Mouse (Mus musculus) ES-Bruce4 (cell line): ENCODE data around the gene Upk3a. TPM values are rescaled to one million over a fixed set of nuclear protein-coding genes. Genes with fewer than 3 reads are reported as not detected.

Source experiments
- H3K27ac ChIP-seq: 2 replicates; pipeline ENCODE4 v1.5.1; 2012; ENCODE audit warnings: low read length, inconsistent platforms; ENCODE audit not compliant: insufficient read depth
- H3K27me3 ChIP-seq: 2 replicates; pipeline ENCODE4 v1.6.1; 2012; ENCODE audit warnings: mild to moderate bottlenecking, low read length, inconsistent platforms; ENCODE audit not compliant: control insufficient read depth, poor library complexity, insufficient read depth, severe bottlenecking
- H3K36me3 ChIP-seq: 2 replicates; pipeline ENCODE4 v1.6.1; 2012; ENCODE audit warnings: inconsistent platforms, mild to moderate bottlenecking, low read length, moderate library complexity; ENCODE audit not compliant: control insufficient read depth, poor library complexity, insufficient read depth, severe bottlenecking
- H3K4me1 ChIP-seq: one replicate; pipeline ENCODE4 v1.8.1; 2011; ENCODE audit warnings: low read length; ENCODE audit not compliant: control insufficient read depth, insufficient read depth
- H3K4me3 ChIP-seq: 2 replicates; pipeline ENCODE4 v1.5.1; 2011; ENCODE audit warnings: low read depth, mild to moderate bottlenecking, low read length
- H3K9ac ChIP-seq: 2 replicates; pipeline ENCODE4 v1.6.1; 2012; ENCODE audit warnings: low read depth, mild to moderate bottlenecking, inconsistent platforms; ENCODE audit not compliant: poor library complexity, severe bottlenecking
- H3K9me3 ChIP-seq: replicated peaks from 2 replicates; pipeline ENCODE4 v1.6.1; 2012; ENCODE audit warnings: mild to moderate bottlenecking, low read length, inconsistent platforms; ENCODE audit not compliant: control insufficient read depth, poor library complexity, insufficient read depth, severe bottlenecking
- CTCF ChIP-seq: IDR thresholded peaks from one replicate; pipeline ENCODE4 v1.8.1; 2011; ENCODE audit warnings: low read depth, low read length
- EP300 ChIP-seq: IDR thresholded peaks from 2 replicates; pipeline ENCODE4 v1.6.1; 2011; ENCODE audit warnings: low read depth, low read length; ENCODE audit not compliant: insufficient read depth
- POLR2A ChIP-seq: IDR thresholded peaks from one replicate; pipeline ENCODE4 v1.8.1; 2011; ENCODE audit warnings: low read length; ENCODE audit not compliant: insufficient read depth
- polyA plus RNA-seq: library from polyadenylated mRNA; stranded (reverse); fragments of >200 nt; gene quantifications from 2 replicates; pipeline ENCODE4 v1.2.4, GENCODE M21; 2011; ENCODE audit warnings: low read depth; ENCODE audit not compliant: missing spikeins, insufficient read depth, insufficient read length

Gene Upk3a
- polyA plus RNA-seq, 1 experiment: not detected

DNA sequence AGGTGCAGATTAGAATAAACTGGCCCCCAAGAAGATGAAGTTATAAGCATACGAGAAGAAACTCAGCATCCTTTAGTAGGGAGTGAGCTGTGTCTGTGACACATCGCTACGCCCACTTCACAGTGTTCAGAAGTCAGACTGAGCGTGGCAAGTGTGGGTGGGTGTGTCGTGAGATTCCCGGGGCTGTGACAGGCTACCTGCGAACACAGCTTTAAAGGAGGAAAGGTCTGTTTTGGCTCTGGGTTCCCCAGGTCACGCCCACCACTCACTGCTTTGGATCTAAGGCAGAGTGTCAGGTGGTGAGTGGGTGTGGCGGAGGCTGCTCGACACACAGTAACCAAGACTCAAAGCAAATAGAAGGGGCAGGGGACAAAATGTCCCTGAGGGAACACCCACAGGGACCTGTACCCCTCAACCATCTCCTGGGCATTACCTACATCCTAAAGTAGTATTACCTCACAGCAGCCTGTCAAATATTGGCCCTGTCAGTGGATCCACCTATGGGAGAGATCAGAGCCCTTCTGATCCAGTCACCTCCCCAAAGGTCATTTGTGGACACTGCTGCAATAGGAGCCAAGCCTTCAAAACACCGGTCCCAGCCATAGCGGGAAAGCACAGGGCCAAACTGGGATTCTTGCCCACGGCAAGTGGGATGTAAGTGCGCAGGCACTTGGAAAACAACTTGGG lies 19.0 kb upstream of the Upk3a start:
- no peak overlapping the region for H3K27ac ChIP-seq
- no peaks in the 10 kb centered on the region for H3K27me3 ChIP-seq
- H3K4me3 ChIP-seq: no peak overlapping the region
- H3K9ac ChIP-seq: no peak overlapping the region
- no peaks in the 10 kb centered on the region for H3K4me1 ChIP-seq
- TF ChIP-seq POLR2A: no peak
- no peaks in the 10 kb centered on the region for H3K9me3 ChIP-seq
- H3K36me3 ChIP-seq: no peaks in the 10 kb centered on the region

DNA sequence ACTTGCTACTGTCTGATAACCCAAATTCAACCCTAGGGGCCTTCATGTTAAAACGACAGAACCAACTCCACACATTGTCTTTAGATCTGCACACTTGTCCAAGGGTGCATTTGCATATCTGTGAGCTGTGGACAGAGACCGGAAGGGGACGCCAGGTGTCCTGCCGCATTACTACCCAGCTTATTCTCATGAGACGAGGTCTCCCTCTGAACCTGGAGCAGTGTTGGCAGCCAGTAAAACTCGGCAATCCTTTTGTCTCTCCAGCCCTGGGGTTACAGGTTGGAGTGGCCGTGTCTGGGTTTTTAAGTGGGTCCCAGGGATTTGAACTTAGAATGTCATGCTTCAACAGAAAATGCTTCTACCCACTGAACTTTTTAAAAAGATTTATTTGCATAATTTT lies 17.0 kb upstream of the Upk3a start:
- no peaks in the 10 kb centered on the region for H3K36me3 ChIP-seq
- H3K4me3 ChIP-seq: no peak overlapping the region
- no peak overlapping the region for H3K9ac ChIP-seq
- no peaks in the 10 kb centered on the region for H3K4me1 ChIP-seq
- no peaks in the 10 kb centered on the region for H3K9me3 ChIP-seq
- H3K27me3 ChIP-seq: no peaks in the 10 kb centered on the region
- no peak overlapping the region for H3K27ac ChIP-seq
- TF ChIP-seq POLR2A: no peak
- TF ChIP-seq EP300: no peak
- no peak for TF ChIP-seq CTCF

DNA sequence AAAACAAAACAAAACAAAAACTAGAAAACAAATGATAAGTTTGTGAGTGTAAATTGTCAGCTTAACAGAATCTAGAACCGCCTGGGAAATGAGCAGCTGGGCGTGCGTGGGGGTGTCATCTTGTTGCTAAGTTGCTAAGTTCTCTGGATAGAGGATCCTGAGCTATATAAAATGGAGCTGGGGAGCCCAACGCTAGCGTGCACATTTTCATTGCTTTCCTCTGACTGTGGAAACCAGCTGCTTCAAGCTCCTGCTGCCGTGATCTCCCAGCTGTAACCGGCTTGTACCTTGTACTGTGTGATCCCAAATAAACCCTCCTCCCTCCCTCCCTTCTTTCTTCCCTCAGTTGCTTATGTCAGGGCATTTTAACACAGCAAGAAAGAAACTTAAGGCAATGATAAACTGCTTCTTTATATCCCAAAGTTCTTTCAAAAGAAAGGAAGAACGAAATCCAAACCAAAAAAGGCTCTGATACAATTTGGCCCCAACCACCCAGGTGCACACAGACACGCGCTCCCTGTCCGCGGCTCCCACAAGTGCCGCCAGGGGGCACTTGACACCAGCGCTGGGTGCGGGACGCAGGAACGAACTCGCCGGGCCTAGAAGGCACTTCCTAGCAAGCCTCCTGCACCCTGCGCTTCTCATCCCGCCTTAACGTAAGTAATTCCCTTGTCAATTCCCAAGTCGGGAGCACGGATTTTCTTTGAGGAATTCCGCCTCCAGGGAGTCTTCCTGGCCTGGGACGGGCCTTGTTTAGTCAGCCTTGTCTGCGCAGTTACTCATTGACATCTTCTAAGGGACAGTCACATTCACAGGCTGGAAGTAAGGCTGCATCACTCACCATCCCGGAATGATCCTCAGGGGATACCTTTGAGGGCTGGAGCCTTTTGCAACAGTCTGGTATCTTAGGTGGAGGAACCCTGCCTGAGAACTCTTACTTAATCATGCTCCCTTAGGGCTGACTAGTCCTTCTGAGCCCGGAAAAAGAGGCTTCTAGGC lies 15.7 kb upstream of the Upk3a start:
- H3K27me3 ChIP-seq: no peaks in the 10 kb centered on the region
- no peaks in the 10 kb centered on the region for H3K9me3 ChIP-seq
- TF ChIP-seq CTCF (peak; percentile 88), POLR2A (no peak), EP300 (0 out of 2 replicates have a peak, but pooled peaks have one; percentile 18)
- H3K36me3 ChIP-seq: no peaks in the 10 kb centered on the region
- H3K9ac ChIP-seq: no peak overlapping the region
- H3K4me3 ChIP-seq: no peak overlapping the region
- no peaks in the 10 kb centered on the region for H3K4me1 ChIP-seq
- no peak overlapping the region for H3K27ac ChIP-seq

DNA sequence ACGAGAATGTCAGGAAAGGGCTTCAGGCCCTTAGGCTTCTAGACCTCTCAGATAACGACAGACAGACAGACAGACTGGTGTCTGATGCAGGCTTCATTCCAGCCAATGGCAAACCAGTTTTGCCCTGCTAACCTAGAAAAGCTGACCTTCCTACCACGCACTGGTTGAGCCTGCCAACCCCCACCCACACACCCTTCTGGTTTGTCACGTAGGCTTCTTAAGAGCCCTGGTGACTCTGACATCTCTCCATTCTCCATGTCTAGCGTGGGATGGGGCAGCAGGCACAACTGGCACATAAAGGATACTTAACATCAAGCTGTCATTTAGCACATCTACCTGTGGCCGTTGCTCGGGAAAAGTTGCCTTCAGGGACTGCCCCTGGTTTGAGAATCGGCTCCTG lies 7.3 kb upstream of the Upk3a start:
- H3K4me3 ChIP-seq: no peak overlapping the region
- no peaks in the 10 kb centered on the region for H3K9me3 ChIP-seq
- no peak overlapping the region for H3K9ac ChIP-seq
- no peaks in the 10 kb centered on the region for H3K36me3 ChIP-seq
- H3K27ac ChIP-seq: no peak overlapping the region
- no peaks in the 10 kb centered on the region for H3K4me1 ChIP-seq
- TF ChIP-seq POLR2A: no peak
- TF ChIP-seq EP300: no peak
- TF ChIP-seq CTCF: no peak
- H3K27me3 ChIP-seq: no peaks in the 10 kb centered on the region

DNA sequence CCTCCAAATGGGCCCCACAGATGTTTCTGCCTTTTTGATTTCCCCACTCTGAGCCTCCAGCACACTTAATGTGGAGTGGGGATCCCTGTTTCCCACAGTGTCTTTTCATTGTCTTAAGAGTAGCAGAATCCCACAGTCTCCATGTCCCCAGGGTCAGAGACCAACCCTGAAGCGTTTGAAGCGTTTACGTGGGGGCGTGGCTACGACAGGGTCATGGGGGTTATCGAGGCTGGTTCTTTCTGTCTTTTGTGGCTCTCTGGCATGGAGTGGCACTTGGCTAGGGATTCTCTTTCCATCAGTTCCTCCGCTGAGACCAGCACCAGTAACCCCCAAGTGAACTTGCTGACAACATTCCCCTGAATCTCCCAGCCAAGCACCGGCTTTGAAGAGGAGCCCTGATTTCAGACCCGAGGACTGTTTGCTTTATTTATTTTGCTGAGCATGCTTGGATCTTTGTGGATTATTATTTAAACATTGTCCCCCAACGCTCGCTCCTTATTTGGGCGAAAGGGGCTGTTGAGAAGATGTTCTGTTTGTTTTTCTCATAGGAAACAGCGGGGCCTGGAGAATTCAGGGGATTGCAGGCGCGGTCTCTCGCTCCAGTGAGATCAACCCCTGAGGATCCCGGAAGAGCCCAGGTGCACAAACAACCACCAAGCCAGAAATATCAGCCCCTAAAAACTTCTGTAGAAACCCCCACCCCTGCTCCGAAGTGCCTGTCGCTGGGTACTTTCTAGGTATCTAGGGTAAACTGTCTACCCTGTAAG lies 4.9 kb upstream of the Upk3a start:
- Histone ChIP-seq H3K9me3 (no peaks in the 10 kb centered on the region), H3K4me3 (no peak overlapping the region), H3K4me1 (no peaks in the 10 kb centered on the region), H3K36me3 (no peaks in the 10 kb centered on the region), H3K27me3 (no peaks in the 10 kb centered on the region), H3K9ac (no peak overlapping the region), H3K27ac (no peak overlapping the region)
- TF ChIP-seq EP300 (no peak), CTCF (no peak), POLR2A (no peak)

DNA sequence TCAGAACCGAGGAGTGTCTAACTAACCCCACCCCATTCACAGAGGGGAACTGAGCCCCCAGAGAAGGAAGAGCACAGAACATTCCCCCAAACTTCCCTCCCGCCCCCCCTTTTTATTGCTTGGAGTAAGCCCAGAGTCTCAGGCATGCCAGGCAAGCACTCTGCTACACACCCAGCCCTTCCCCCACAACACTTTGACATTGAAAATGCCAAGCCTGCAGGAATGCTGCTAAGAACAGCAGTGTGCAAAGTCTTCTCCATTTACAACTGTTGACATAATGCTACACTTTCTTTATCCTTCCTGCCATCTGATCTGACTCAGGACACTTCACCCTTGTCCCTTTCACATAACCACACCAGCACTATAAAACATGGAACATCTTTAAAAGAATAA lies 4.3 kb upstream of the Upk3a start:
- H3K36me3 ChIP-seq: no peaks in the 10 kb centered on the region
- no peaks in the 10 kb centered on the region for H3K27me3 ChIP-seq
- H3K9ac ChIP-seq: no peak overlapping the region
- no peak overlapping the region for H3K27ac ChIP-seq
- no peaks in the 10 kb centered on the region for H3K4me1 ChIP-seq
- no peaks in the 10 kb centered on the region for H3K9me3 ChIP-seq
- TF ChIP-seq CTCF: no peak
- TF ChIP-seq POLR2A: no peak
- TF ChIP-seq EP300: no peak
- no peak overlapping the region for H3K4me3 ChIP-seq
